Mouse (Mus musculus) heart, postnatal 10 days (tissue): ENCODE measurements around the gene Adora1. TPM values are rescaled to one million over a fixed set of nuclear protein-coding genes. Genes with fewer than 3 reads are reported as not detected.

Source experiments
- DNase-seq, 2 experiments: peaks; one replicate each; pipeline ENCODE4 v3.0.0; 2021
- intact Hi-C: fragments of 180-260 bp; cut with DNase I; formaldehyde crosslinking; loops from one replicate; pipeline ENCODE4 v1.15.1; 2025
- total RNA-seq, 2 experiments: library from RNA; stranded (reverse); gene quantifications; 2 replicates each; pipeline ENCODE4 v1.2.3; 2021

The Adora1 gene
- total RNA-seq, 2 experiments from 2014 or later, result 12.0 to 19.4 TPM

DNA sequence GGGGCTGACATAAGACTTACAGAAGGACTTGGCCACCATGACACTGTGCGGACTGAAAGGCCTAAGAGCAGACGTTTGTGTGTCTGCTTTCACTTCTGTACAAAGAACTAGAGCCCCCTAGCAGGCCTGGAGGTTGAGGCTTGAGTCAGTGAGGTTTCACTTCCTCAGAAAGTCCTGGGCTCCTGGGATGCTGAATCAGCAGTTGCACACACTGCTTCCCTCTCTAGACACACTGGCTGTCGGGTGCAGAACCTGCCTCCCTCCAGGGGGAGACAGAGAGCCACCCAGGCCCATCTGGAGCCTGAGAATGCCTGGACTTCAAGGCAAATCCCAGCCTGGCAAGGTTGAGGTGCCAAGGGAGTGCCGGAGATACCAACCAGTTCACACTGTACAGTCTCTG, 38.8 kb downstream of the Adora1 start:
- intact Hi-C loops, result loop anchor here (2.0 to 5.0 kb wide), 2 partner anchors 48 to 126 kb away; no protein-coding TSS in a partner anchor
- DNase-seq, result peak; percentile 79 to 86

DNA sequence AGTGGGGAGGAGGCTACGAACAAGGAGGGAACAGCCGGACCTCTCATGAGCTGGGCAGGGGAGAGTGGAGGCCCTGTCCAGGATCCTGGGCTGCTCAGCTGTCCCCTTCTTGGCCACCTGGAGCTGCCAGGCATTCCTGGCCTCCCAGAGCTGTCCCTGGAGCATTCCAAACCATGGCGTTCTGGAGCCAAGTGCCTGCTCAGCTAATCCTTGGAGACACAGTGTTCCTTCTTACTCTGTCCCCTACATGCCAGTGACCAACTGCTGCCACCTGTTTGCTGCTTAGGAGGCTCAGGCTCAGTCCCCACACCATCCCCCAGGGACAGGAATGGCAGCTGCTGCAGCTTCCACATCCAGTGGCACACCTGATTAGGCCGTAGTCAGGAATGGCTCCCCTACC, 39.3 kb downstream of the Adora1 start:
- peak; percentile 33 to 47 for DNase-seq
- intact Hi-C loops, result loop anchor here (2.0 to 5.0 kb wide), 2 partner anchors 49 to 126 kb away; no protein-coding TSS in a partner anchor

DNA sequence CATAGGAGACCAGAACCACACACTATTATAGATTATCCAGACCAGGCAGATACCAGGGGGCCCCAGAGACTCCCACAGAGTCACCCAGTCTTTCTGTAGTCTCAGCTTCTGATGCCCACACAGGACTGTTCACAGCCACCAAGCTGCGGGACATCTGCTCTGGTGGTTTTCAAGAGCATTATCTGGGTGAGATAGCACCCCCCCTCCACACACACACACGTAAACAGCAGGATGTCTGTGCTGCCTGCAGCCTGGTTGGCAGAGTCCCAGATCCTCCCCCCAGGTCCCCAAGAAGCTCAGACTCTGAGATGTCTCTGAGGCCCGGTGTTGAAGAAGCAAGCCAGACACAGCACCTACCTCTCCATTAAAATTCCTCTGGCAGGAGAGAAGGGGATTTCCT, 39.7 kb downstream of the Adora1 start:
- intact Hi-C loops, result loop anchor here (5.0 kb wide), 1 partner anchor 127 kb away; no protein-coding TSS in a partner anchor
- peak; percentile 30 to 40 for DNase-seq

DNA sequence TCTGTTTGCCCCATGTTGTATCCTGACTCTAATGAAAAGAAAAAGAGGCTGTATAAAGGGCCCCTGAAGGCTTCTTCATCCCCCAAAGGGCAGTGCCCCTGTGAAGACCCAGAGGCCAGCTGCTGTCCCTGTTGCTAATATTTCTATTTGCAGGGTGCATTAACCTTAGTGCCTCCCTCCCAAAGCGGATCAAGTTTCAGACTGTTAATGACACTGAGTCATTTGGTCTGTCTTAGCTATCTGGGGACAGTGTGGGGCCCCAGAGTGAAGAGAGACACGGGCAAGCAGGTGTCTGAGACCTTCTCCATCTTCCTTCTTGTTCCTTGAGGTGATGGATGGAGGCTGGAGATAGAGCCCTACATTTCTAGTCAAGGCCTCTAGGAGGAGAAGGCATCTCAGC, 40.1 kb downstream of the Adora1 start:
- no peak for DNase-seq
- intact Hi-C loops, result loop anchor here (5.0 kb wide), 1 partner anchor 127 kb away; no protein-coding TSS in a partner anchor

DNA sequence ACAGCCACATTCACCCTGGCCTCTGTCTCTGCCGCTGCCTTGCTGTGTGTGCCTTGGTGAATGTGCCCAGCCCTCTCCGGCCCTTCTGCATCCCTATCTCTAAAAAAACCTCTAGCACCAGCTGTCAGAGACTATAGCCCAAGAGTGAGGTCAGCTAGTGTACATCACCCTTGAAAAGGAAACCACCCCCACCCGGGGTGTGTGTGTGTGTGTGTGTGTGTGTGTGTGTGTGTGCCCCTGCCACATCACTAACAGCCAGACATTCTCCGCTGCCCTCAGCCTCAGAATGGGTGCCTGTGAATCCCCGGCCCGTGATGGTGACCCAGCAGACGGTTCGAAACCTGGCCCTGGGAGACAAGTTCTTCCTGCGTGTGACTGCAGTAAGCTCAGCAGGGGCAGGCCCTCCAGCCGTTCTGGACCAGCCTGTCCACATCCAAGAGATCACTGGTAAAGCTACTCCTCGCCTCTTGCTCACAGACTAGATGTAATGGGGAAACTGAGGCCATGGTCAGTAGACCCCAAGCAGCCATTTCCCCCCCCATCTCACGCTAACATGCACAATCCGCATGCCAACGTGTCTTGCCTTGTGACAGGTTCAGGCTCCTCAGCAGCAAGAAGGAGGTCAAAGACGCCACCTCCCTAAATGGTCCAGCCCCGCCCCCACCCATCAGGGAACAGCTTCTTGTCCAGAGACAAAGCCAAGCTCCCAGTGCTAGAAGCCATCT, 40.8 kb downstream of the Adora1 start:
- no peak for DNase-seq
- intact Hi-C loops, result loop anchor here (5.0 kb wide), 1 partner anchor 128 kb away; no protein-coding TSS in a partner anchor

DNA sequence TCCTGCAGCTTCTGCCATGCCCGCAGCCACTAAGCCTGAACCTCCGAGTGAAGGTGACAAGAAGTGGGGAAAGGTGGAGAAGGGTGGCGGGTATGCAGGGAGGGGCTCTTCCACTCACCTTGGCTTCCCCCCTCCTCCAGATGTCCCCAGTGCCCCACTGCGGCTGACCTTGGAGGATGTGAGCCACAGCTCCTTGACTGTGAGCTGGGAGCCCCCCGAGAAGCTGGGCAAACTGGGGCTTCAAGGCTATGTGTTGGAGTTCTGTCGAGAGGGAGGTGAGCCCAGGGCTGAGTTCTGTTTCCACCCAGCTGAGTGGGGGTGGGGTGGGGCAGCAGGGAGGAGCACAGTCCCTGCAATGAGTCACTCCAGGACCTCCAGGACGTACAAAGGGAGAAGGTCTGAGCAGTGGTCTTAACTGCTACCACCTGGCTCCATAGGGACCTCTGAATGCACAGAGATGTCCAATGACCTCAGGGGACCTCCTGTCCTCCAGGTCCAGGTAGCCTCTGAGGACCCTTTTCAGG, 41.5 kb downstream of the Adora1 start:
- intact Hi-C loops, result no loop called here
- no peak for DNase-seq

DNA sequence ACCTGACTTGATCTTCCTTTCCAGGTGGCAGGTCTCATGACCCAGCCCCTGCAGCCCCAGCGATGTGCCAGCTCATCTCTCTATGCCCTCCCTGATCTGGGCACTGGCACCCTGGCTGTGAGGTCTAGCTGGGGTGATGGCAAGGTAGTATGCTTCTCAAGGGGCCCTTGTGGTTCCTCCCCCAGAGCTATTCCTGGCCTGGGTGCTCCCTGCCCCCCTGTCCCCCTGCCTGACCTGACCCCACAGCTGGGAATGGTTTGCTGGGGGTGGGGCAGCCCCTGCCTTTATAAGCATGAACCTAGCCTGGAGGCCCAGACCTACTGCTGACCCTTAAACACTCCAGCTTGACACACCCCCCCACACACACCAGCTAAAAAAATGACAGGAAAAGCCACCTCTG, 42.1 kb downstream of the Adora1 start, which contains the start of gene Mybph:
Gene Mybph (plus strand): TSS at position 323 of the 400 bp plus-strand sequence.
- intact Hi-C loops, result no loop called here
- DNase-seq, result no peak

DNA sequence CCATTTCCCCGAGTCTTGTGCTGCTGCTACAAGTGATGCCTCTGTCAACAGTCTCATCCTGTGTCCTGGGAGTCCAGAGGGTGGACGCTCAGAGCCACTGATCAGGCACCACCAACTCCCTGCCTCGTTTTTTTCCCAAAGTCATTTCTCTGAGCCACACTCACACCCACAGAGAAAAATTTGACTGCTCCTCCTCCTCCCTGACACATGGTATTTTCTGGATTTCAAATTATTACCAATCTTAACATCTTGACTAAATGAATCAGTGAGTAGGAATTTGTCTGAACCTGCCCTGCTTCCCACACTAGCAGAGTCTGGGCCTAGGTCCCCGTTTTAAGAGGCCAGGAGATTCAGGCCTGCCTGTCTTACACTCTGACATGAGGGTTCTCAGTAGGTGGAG, 43.2 kb downstream of the Adora1 start:
- intact Hi-C loops, result no loop called here
- no peak for DNase-seq

DNA sequence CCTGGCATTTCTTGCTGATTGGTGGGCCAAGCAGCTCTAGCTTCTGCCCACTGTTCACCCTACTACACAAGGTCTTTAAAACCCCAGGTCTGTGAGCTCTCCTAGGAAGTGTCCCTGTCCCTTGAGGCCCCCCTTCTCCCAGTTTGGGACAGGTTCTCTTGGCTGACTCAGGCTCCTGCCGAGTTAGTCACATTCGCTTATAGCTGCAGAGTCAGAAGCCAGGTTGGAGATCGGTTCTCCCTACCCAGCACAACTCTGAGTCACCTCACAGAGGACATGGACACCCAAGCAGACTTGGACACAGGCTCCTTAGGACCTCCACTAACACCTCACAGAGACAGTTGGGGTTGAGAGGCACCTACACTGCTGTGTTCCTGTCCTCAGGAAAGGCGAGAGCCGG, 44.0 kb downstream of the Adora1 start:
- intact Hi-C loops, result no loop called here
- no peak for DNase-seq

DNA sequence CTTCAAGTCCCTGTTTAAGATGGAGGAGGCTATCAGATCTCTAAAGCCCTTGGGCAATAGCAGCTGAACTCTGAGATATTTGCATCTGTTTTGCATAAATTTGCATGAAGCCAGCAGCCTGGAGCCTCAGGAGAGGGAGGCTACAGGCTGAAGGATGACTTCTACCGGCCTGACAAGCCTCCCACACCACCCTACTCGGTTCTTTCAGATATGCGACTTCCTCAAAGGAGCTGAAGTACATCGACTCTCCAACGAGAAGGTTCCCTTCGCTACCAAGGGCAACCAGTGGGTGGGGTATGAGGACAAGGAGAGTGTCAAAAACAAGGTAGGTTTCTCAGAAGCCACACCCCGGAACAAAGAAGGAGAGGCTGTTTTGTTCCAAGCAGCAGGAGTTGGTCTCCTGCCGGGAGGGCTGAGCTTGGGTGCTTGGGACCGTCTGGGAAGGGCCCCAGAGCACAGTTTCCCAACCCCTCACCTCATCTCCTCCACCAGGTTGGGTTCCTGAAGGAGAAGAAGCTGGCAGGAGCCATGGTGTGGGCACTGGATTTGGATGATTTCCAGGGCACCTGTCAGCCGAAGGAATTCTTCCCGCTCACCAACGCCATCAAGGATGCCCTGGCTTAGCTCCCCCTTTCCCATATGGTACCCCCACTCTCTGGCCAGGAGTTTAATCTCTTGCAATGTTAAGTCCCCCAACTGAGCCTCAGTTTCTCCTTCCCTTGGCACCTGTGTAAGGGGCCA, 46.1 kb downstream of the Adora1 start:
- intact Hi-C loops, result no loop called here

DNA sequence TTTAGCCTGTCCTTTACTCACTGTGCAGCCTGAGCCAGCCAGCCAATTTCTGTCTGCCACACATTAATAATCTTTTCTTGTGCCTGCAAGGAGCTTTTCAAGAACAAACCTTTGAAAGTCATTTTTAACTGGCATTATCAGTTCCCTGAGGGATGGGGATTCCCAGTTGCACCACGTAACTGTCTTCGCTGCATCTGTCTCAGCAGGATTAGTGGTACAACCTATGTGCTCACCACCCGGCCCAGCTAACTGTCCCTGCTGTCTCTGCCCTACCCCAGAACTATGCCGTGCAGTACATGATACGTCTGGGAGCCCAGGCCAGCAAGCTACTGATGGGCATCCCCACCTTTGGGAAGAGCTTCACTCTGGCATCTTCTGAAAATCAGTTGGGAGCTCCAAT, 47.0 kb downstream of the Adora1 start:
- intact Hi-C loops, result no loop called here
- no peak for DNase-seq

More for the DNA sequence above, 46.1 kb downstream of the Adora1 start:
- DNase-seq, result no peak

DNA sequence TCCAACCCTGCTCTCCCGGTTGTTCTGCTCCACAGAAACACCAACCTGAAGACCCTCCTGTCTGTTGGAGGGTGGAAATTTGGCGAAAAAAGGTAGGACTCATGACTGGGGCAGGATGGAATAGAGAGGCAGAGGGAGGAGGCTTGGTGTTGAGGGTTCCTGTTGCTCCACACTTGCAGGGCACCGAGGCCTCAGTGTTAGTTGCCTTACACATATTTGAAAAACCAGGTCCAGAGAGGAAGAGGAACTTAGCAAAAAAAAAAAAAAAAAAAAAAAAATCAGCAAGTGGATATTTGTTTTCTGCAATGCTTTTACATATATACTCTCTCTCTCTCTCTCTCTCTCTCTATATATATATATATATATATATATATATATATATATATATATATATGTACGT, 51.1 kb downstream of the Adora1 start:
- DNase-seq, result no peak
- intact Hi-C loops, result no loop called here

DNA sequence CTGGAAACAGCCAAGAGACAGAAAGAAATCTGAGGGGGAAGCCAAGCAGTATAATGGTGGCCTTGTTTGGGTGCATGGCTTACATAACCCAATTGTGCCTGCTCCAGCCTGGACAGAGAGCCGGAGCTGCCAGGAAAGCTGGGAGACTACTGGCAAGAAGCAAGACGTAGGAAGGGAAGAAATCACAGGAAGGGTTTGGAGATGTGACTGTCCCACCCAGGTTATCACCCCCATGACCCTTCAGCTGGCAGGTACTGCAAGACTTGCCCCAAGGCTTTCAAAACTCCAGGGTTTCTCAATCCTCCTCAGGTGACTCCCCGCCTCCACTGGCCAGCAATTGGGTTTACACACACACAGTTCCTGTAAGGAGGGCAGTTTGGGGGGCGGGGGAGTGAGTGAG, 53.2 kb downstream of the Adora1 start, which contains the start of gene Chil1:
Gene Chil1 (plus strand): TSS at position 152 of the 400 bp plus-strand sequence.
- no peak for DNase-seq
- intact Hi-C loops, result no loop called here

DNA sequence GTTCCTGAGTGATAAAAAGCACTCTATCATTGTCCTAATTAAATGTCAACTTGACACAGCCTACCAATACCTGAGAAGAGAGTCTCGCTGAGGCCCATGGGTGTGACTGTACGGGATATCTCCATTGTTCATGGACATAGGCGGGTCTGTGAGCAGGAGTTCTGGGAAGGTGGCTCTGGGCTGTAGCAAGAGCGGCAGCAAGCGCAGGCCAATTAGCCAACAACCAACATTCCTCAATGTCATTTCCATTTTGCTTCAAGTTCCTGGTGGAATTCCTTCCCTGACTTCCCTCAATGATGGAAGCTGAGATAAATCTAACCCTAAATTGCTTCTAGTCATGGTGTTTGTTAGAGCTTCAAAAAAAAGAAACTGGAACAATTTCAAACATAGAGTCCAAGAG, 57.3 kb downstream of the Adora1 start:
- intact Hi-C loops, result no loop called here
- no peak for DNase-seq

DNA sequence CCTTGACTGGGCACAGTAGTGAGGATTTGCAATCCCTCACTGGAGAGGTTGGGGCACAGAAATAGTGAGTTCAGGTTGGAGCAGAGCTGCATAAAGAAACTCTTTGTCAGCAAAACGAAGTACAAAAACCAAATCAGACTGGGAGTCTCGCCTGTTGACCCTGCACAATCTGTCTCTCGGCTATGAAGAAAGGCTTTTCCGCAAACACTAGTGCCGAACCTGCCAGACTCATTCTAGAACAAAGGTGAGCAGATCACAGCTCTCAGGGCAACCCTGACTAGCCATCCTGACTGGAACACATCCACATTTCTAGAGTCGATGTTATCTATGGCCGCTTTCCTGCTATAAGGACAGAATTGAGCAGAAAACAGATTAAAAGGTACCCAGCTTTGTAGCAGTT, 62.1 kb downstream of the Adora1 start:
- intact Hi-C loops, result no loop called here
- no peak for DNase-seq

DNA sequence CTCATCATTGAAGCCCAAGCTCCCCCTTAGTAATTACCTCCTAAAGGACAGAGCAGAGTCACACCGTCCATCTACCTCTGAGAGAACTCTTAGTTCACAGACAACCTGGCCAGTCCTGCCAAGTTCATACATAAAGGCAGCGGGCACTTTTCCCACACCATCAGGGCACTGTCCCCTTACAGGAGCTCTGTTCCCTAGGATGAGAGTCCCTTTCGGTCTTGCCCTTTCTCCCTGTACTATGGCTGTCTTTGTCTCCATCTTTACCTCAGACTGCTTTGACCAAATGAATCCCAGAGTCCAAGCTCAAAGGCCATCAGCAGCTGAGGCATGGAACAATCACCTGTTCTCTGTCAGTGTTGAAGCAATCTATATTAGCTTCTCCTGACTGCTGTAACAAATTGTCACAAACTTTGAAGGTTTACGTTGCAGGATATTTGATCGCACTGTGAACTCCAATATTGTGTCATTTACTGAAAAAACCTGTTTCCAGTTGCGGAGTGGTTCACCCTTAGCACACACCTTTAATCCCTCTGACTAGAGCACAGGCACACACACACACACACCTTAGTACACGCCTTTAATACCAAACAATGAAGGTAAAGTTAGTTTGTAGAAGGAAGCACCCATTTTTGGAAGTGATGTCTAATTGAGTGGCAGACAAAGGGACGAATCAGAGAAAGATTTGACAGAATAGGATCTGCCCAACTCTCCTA, 66.1 kb downstream of the Adora1 start:
- intact Hi-C loops, result no loop called here
- no peak for DNase-seq

DNA sequence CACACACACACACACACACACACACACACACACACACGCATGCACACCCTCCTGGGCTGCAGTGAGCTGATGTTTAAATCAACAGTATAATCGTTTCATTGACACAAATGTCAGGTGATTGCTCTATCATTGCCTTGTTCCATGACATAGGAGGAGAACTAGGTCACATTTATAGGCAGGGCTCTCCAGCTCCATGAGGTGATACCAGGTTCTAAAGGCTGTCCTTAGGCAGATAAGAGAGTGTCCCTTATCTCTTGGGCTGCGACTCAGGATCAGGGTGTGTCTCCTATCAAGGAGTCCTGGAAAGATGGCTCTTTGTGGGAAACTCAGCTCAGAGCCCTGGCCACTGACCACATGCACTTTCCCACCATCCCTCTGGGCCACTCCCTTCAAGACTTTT, 66.7 kb downstream of the Adora1 start:
- intact Hi-C loops, result no loop called here
- DNase-seq, result no peak

DNA sequence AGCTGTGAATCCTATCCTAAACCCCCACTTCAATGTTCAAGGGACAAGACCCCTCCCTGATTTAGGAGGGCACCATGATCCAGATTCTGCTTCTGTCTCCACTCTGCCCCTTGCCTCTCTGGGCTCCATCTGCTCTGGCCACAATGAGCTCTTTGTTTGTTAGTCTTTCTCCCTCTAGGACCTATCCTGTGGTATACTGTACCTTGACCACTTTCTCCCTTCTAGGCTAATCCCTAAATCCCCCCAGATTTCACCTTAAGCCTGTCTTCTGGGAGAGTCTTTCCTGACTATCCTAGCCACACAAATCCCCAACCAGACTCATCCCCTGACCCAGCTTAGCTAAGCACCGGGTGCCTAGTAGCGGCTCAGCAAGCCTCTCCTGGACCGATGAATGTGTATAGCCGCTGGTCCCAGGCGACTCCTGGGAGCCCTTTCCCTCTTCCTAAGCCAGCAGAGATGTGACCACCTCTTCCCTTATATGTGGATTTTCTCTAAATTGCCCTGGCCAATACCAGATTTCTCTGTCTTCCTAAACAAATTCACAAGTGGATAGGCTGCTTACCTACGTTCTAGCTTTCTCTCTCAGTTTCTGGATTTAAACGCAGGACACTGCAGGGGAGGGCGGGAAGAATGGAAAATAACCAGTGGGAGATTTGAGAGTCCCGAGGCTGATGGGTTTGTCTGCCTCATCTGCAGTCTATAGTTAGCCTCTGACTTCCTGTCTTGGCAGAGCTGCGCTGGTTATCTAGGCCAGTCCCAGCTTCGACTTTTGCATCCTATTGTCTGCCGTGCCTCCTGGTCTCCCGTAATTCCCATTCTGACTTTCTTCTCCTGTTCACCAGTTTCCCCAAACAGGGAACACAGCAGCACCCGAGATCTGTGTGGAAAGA, 67.6 kb downstream of the Adora1 start:
- peak; percentile 53 to 57 for DNase-seq
- intact Hi-C loops, result no loop called here

DNA sequence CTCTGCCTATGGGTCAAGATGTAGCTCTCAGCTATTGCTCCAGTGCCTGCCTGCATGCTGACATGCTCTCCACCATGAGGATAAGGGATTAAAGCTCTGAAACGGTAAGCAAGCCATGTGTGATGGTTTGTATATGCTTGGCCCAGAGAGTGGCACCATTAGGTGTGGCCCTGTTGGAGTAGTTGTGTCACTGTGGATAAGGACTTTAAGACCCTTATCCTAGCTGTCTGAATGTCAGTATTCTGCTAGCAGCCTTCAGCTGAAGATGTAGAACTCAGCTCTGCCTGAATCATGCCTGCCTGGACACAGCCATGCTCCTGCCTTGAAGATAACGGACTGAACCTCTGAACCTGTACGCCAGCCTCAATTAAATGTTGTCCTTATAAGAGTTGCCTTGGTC, 68.7 kb downstream of the Adora1 start:
- intact Hi-C loops, result no loop called here
- no peak for DNase-seq

DNA sequence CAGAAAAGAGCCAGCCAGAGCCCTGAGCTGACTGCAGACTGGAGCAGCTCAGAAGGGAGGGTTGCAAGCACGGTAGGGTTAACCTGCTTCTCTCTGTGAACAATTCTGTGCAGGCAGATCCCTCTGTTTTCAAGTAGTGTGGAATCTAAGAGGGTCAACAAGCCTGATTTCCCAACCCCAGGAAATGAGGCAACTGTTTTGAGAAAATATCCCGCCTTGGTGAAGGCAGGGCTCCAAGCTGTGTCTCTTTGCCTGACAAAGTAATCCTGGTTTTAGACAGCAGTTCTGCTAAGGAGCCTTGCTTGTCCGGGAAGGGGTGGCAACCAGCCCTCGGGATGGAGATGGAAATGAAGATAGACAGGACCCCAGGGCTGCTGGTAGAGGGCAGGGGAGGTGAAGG, 70.8 kb downstream of the Adora1 start:
- intact Hi-C loops, result no loop called here

More for the DNA sequence above, 70.8 kb downstream of the Adora1 start:
- no peak for DNase-seq
